Mouse (Mus musculus) heart, embryonic 12.5 days (tissue): ENCODE results near the gene Slc12a9. TPM values are rescaled to one million over a fixed set of nuclear protein-coding genes. Genes with fewer than 3 reads are reported as not detected.

Experiments used
- ATAC-seq: fragments of 200-750 bp; cut with Nextera tagmentation; 2 replicates; pipeline ENCODE4 v1.8.0; 2017; ENCODE audit warnings: moderate TSS enrichment, moderate library complexity; ENCODE audit not compliant: insufficient number of reproducible peaks, low FRiP score
- H3K27ac ChIP-seq: fragments of 300-500 bp; sonication (generic); 2 replicates; pipeline ENCODE4 v1.5.1; 2016; ENCODE audit warnings: mild to moderate bottlenecking, moderate library complexity; ENCODE audit not compliant: poor library complexity, severe bottlenecking
- H3K27me3 ChIP-seq: fragments of 300-500 bp; sonication (generic); replicated peaks from 2 replicates; pipeline ENCODE4 v1.6.1; 2016; ENCODE audit warnings: mild to moderate bottlenecking, moderate library complexity
- H3K36me3 ChIP-seq: fragments of 300-500 bp; sonication (generic); 2 replicates; pipeline ENCODE4 v1.6.1; 2016; ENCODE audit warnings: mild to moderate bottlenecking, moderate library complexity
- H3K4me1 ChIP-seq: fragments of 300-500 bp; sonication (generic); replicated peaks from 2 replicates; pipeline ENCODE4 v1.6.1; 2016; ENCODE audit warnings: mild to moderate bottlenecking
- H3K4me2 ChIP-seq: fragments of 300-500 bp; sonication (generic); 2 replicates; pipeline ENCODE4 v1.6.1; 2016; ENCODE audit warnings: mild to moderate bottlenecking, moderate library complexity
- H3K4me3 ChIP-seq: fragments of 300-500 bp; sonication (generic); 2 replicates; pipeline ENCODE4 v1.5.1; 2016; ENCODE audit warnings: mild to moderate bottlenecking
- H3K9ac ChIP-seq: fragments of 300-500 bp; sonication (generic); 2 replicates; pipeline ENCODE4 v1.6.1; 2016; ENCODE audit warnings: mild to moderate bottlenecking, moderate library complexity
- H3K9me3 ChIP-seq: fragments of 300-500 bp; sonication (generic); replicated peaks from 2 replicates; pipeline ENCODE4 v1.6.1; 2016; ENCODE audit warnings: mild to moderate bottlenecking, moderate library complexity
- WGBS: fragments of 180-500 bp; shearing (Covaris S2); methylation state at CpG from one replicate; pipeline ENCODE4 v1.1.7; 2016; 5-methylcytosine and 5-hydroxymethylcytosine counted together
- polyA plus RNA-seq: library from polyadenylated mRNA; unstranded; fragments of >200 nt; fragmentation: Nextera tagmentation; extraction: Ambion mirVana; gene quantifications from 2 replicates; pipeline ENCODE4 v1.2.1, GENCODE M21; 2016

The Slc12a9 gene
- polyA plus RNA-seq, 1 experiment from 2014 or later = 9.4 TPM

DNA sequence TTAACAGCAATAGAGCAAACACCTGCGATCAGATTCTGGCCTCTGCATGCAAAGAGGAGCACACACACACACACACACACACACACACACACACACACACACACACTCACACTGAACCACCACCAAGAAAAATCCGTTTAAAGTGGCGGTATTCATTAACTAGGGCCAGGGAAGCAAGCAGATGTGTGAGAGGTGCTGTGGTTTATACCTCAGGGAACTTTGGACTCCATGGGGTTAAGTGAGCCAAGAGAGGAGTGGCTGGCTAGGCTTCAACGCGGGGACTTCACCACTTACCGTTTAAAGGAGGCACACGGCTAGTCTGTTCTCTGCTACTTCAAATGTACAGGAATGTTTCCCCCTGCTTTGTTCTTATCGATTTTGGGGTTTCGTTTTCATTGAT lies 12.4 kb upstream of the Slc12a9 start:
- no peak overlapping the region for H3K9ac ChIP-seq

GRCm38 (mm10) chr5:137343869-137344268 lies 10.5 kb upstream of the Slc12a9 start:
- H3K27me3 ChIP-seq = no peaks in the 10 kb centered on the region
- no peak for ATAC-seq
- peaks cover 43% of the 10 kb centered on the region for H3K4me1 ChIP-seq
- no peak overlapping the region for H3K4me3 ChIP-seq
- no peaks in the 10 kb centered on the region for H3K36me3 ChIP-seq
- no peak overlapping the region for H3K9ac ChIP-seq
- no peak overlapping the region for H3K4me2 ChIP-seq
- H3K27ac ChIP-seq = no peak overlapping the region
- H3K9me3 ChIP-seq = no peaks in the 10 kb centered on the region

More for the DNA sequence above, 12.4 kb upstream of the Slc12a9 start:
- Histone ChIP-seq H3K27ac (peak overlapping the region; percentile 34; the same call in 1 of the 2 replicates), H3K4me3 (no peak overlapping the region), H3K27me3 (no peaks in the 10 kb centered on the region), H3K36me3 (no peaks in the 10 kb centered on the region), H3K4me1 (peaks cover 29% of the 10 kb centered on the region), H3K4me2 (peak overlapping the region; percentile 34; the same call in 1 of the 2 replicates), H3K9me3 (no peaks in the 10 kb centered on the region)
- 22% methylated on average over 9 of the region's 9 CpGs for WGBS
- no peak for ATAC-seq

DNA sequence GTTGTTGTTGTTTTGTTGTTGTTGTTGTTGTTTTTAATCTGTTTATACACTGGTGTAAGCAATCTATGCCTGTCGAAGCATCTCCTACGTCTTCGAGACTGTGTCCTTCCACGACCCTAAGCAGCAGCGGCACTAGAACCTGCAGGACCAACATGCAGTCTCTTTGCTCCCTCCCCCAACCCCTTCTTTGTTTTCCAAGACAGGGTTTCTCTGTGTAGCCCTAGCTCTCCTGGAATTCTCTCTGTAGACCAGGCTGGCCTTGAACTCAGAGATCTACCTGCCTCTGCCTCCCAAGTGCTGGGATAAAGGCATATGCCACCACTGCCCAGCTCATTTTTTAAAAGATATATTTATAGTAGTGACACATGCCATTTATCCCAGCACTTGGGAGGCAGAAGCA lies 10.0 kb upstream of the Slc12a9 start:
- Histone ChIP-seq H3K9me3 (no peaks in the 10 kb centered on the region), H3K27me3 (no peaks in the 10 kb centered on the region), H3K27ac (no peak overlapping the region), H3K4me3 (no peak overlapping the region), H3K9ac (no peak overlapping the region), H3K36me3 (no peaks in the 10 kb centered on the region), H3K4me1 (peaks cover 38% of the 10 kb centered on the region), H3K4me2 (no peak overlapping the region)
- WGBS = 85% methylated on average over 5 of the region's 5 CpGs
- ATAC-seq = no peak

GRCm38 (mm10) chr5:137342407-137343012 lies 9.1 kb upstream of the Slc12a9 start:
- Histone ChIP-seq H3K36me3 (no peaks in the 10 kb centered on the region), H3K4me1 (peaks cover 34% of the 10 kb centered on the region), H3K9ac (no peak overlapping the region), H3K4me3 (no peak overlapping the region), H3K27ac (no peak overlapping the region), H3K9me3 (no peaks in the 10 kb centered on the region), H3K4me2 (no peak overlapping the region), H3K27me3 (no peaks in the 10 kb centered on the region)
- ATAC-seq = no peak
- whole genome bisulfite sequencing = 64% methylated on average over 7 of the region's 7 CpGs

- no peaks in the 10 kb centered on the region for H3K27me3 ChIP-seq
- peaks cover 29% of the 10 kb centered on the region for H3K4me1 ChIP-seq
- no peak overlapping the region for H3K9ac ChIP-seq
- 68% methylated on average over 6 of the region's 6 CpGs for WGBS
- peak overlapping the region; percentile 88 for H3K27ac ChIP-seq
- no peaks in the 10 kb centered on the region for H3K9me3 ChIP-seq
- H3K36me3 ChIP-seq = no peaks in the 10 kb centered on the region
- H3K4me2 ChIP-seq = peak overlapping the region; percentile 83; the same call in 1 of the 2 replicates
- no peak for ATAC-seq
- 0 out of 2 replicates have a peak overlapping the region, but pooled peaks have one; percentile 48 for H3K4me3 ChIP-seq
Measured at GRCm38 (mm10) chr5:137340222-137340621, 6.8 kb upstream of the Slc12a9 start.

DNA sequence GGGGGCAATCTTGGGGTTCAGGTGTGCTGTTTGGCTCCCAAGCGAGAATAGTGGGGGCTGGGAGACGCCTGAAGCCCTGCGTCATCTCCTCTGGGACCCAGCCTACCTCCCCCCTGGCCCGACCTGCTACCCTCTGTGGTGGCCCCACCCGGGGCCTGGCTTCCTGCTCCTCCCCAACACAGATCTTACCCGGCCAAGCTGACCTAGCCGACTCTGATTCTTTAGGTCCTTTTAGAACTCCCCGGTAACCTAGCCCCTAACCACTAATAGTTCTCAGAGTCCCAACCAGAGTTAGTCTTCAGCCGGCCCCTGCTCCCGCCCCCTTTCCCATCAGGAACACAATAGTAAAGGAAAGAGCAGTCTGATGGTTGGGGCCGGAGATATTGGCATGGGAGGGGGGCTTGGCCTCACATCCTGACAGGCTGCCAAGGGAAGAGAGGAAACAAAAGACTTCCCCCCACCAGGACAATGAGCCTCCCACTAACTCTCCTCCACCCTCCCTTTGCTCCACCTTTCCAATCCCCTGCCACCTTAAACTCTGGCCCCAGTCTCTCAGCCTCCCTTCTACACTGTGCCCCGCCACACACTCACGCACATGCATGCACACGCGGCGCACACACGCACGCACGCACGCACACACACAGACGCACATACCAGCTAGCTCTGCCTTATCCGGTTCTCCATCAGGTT lies 6.0 kb upstream of the Slc12a9 start:
- Histone ChIP-seq H3K4me3 (peak overlapping the region; percentile 48), H3K4me1 (peaks cover 29% of the 10 kb centered on the region), H3K27ac (peak overlapping the region; percentile 88), H3K36me3 (no peaks in the 10 kb centered on the region), H3K27me3 (no peaks in the 10 kb centered on the region), H3K9ac (peak overlapping the region; percentile 79), H3K9me3 (no peaks in the 10 kb centered on the region), H3K4me2 (peak overlapping the region; percentile 83)
- ATAC-seq = peak; percentile 70
- 15% methylated on average over 20 of the region's 22 CpGs for WGBS

DNA sequence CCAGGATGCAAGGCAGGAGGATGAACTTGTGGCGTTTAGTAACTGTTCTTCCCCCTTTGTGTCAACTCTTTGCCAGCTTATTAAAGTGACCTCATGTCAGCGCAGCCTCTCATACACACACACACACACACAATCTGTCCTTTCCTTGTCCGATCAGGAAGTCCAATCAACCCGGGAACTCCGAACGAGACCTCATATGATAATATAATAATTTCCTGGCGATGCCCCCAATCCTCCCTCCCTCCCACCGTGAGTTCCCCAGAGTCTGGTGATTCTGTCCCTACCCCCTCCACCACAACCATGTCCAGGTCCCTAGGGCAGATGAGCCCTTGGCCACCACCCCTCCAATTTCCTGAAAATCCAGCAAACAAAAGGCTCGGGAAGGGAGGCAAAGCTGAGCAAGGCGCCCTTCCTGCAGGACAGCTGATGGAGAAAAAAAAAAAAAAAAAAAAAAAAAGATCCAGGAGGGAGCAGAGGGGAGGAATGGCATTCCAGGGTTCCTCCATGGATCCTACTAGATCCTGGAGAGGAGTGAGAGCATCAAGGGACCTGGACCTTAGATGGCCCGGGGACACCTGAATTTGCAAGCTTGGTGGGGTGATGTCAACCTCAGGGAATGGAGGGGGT lies 5.4 kb upstream of the Slc12a9 start:
- H3K27ac ChIP-seq = peak overlapping the region; percentile 88
- peak overlapping the region; percentile 48 for H3K4me3 ChIP-seq
- peaks cover 29% of the 10 kb centered on the region for H3K4me1 ChIP-seq
- no peaks in the 10 kb centered on the region for H3K36me3 ChIP-seq
- H3K9me3 ChIP-seq = no peaks in the 10 kb centered on the region
- H3K9ac ChIP-seq = peak overlapping the region; percentile 79
- H3K27me3 ChIP-seq = no peaks in the 10 kb centered on the region
- WGBS = 2% methylated on average over 11 of the region's 11 CpGs
- peak; percentile 25; the same call in 1 of the 2 replicates for ATAC-seq
- peak overlapping the region; percentile 83 for H3K4me2 ChIP-seq

DNA sequence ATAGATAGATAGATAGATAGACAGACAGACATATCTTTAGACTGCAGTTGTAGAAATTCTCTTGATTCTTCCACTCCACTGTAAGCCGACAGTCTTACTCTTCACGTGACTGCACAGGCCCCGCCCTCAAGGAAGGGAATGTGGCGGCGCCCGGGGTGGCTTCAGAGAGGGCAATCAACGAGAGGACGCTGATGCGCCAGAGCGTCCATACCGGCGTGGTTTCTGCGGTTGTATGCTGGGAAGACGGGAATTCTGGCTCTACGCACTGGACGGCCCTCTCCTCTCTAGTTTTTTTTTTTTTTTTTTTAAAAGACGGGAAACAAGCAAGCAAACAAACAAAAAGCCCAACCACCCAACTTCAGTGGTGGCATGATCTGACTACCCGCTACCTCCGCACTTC lies 4.9 kb upstream of the Slc12a9 start:
- Histone ChIP-seq H3K4me1 (peaks cover 29% of the 10 kb centered on the region), H3K27ac (peak overlapping the region; percentile 88), H3K9ac (peak overlapping the region; percentile 79), H3K4me3 (peak overlapping the region; percentile 48), H3K9me3 (no peaks in the 10 kb centered on the region), H3K27me3 (no peaks in the 10 kb centered on the region), H3K36me3 (no peaks in the 10 kb centered on the region), H3K4me2 (peak overlapping the region; percentile 83)
- WGBS = under 1% methylated on average over 19 of the region's 19 CpGs
- peak; percentile 79 for ATAC-seq

DNA sequence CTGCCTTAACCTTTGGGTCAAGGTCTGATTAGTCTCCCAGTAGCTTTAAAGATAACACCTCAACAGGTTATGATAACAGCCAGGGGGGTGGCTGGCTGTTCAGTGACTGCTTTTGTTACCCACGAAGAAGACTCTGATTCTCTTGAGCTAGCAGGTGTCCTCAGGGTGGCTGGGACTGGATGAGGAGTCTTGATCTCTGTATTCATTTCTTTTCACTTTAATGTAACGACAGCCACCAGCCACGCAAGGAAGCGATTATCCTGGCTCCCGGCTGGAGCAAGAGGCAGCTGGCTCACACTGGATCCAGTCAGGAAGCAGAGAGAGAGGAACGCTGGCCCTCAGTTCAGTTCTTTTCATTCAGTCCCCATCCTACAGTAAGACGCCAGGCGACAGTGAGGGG lies 3.8 kb upstream of the Slc12a9 start:
- no peaks in the 10 kb centered on the region for H3K9me3 ChIP-seq
- H3K36me3 ChIP-seq = no peaks in the 10 kb centered on the region
- 34% methylated on average over 8 of the region's 8 CpGs for WGBS
- H3K4me2 ChIP-seq = peak overlapping the region; percentile 83; the same call in 1 of the 2 replicates
- H3K9ac ChIP-seq = no peak overlapping the region
- peaks cover 38% of the 10 kb centered on the region for H3K4me1 ChIP-seq
- H3K4me3 ChIP-seq = no peak overlapping the region
- H3K27me3 ChIP-seq = no peaks in the 10 kb centered on the region
- no peak for ATAC-seq
- H3K27ac ChIP-seq = peak overlapping the region; percentile 32; the same call in 1 of the 2 replicates

DNA sequence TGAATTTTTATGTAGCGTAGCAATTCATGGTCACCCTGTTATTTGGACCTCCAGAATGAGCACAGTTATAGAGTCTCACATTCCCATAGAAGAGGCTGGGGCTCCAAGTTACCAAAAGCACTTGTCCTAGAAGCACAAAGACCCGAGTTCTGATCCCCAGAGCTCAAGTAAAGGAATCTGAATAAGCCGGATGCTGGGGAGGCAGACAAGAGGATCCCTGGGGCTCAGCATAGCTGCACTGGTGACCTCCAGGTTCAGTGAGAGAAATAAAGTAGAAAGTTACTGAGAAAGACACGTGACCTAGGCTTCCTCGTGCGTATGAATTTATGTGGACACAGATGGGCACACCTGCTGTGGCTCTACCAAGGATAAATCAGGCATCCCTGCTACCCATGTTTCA lies 1.7 kb upstream of the Slc12a9 start:
- H3K36me3 ChIP-seq = peaks cover 9% of the 10 kb centered on the region
- H3K27ac ChIP-seq = no peak overlapping the region
- peaks cover 32% of the 10 kb centered on the region for H3K4me1 ChIP-seq
- 74% methylated on average over 6 of the region's 6 CpGs for WGBS
- no peaks in the 10 kb centered on the region for H3K27me3 ChIP-seq
- no peaks in the 10 kb centered on the region for H3K9me3 ChIP-seq
- no peak overlapping the region for H3K4me3 ChIP-seq
- H3K4me2 ChIP-seq = no peak overlapping the region
- ATAC-seq = no peak
- no peak overlapping the region for H3K9ac ChIP-seq

DNA sequence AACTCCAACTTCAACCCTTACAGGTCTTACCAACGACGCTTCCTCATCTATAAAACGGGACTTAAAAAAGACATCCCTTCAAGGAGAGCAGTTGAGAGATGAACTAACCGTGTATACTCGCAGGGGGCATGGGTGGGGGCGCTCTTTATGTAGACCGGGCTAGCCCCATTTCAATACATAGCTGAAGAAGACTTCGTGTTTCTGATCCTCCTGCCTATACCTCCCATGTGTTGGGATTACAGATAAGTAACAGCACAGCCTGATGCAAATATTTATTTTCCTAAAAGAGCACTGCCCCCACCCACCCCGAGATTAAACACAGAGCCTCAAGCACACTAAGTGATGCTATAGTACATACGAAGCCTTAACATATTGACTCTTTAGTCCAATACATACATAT lies 920 bp upstream of the Slc12a9 start:
- H3K27me3 ChIP-seq = no peaks in the 10 kb centered on the region
- H3K4me2 ChIP-seq = peak overlapping the region; percentile 100
- H3K4me3 ChIP-seq = no peak overlapping the region
- no peak overlapping the region for H3K9ac ChIP-seq
- no peaks in the 10 kb centered on the region for H3K9me3 ChIP-seq
- no peak overlapping the region for H3K27ac ChIP-seq
- H3K36me3 ChIP-seq = peaks cover 11% of the 10 kb centered on the region
- H3K4me1 ChIP-seq = peaks cover 26% of the 10 kb centered on the region
- no peak for ATAC-seq
- 46% methylated on average over 10 of the region's 10 CpGs for WGBS
